Mouse (Mus musculus): ENCODE measurements around the gene Kpna4.

Gene Kpna4

DNA sequence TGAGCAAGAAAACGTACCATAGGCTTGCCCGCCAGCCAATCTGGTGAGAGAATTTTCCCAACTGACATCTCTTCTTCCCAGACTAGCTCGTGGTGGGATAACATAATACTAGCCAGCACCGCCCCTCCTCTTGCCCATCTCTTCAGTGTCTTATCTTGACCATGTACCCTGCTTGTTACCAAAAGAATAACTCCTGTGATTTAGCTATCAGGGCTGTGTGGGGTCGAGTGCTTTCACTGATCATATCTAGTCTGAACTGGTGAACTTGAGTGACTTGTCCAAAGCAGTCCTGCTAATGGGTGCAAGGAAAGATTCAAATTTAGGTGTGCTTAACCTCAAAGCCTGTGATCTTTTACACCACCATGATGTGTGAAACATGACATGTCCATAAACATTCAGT is 31.0 kb upstream of the Kpna4 start:
- TF ChIP-seq CTCF (conservative IDR thresholded peaks at IDR 0.05; ENCODE audit: low read length) (no peak), POU5F1 (IDR thresholded peaks at IDR 0.05; ENCODE audit: borderline replicate concordance, low read length) (no peak)
- H3K4me1 ChIP-seq (replicated peaks; ENCODE audit: low read depth, low read length) = peaks cover 14% of the 10 kb centered on the region
- H3K4me3 ChIP-seq (replicated peaks; ENCODE audit: low read length) = no peak overlapping the region
- no peaks in the 10 kb centered on the region for H3K36me3 ChIP-seq (ENCODE audit: insufficient read depth, low read length)
- no peaks in the 10 kb centered on the region for H3K9me3 ChIP-seq (ENCODE audit: low read length)
- H3K27me3 ChIP-seq (ENCODE audit: insufficient read depth, low read length) = peaks cover 3% of the 10 kb centered on the region; the same call in 1 of the 2 replicates

- no peaks in the 10 kb centered on the region for H3K36me3 ChIP-seq (ENCODE audit: insufficient read depth, low read length)
- H3K27me3 ChIP-seq (ENCODE audit: insufficient read depth, low read length) = peaks cover 3% of the 10 kb centered on the region; the same call in 1 of the 2 replicates
- H3K4me1 ChIP-seq (replicated peaks; ENCODE audit: low read depth, low read length) = peaks cover 14% of the 10 kb centered on the region
- no peaks in the 10 kb centered on the region for H3K9me3 ChIP-seq (ENCODE audit: low read length)
- no peak overlapping the region for H3K4me3 ChIP-seq (replicated peaks; ENCODE audit: low read length)
- TF ChIP-seq POU5F1 (IDR thresholded peaks at IDR 0.05; ENCODE audit: borderline replicate concordance, low read length) (no peak), NANOG (IDR thresholded peaks at IDR 0.05; ENCODE audit: borderline replicate concordance, low read length) (no peak), CTCF (conservative IDR thresholded peaks at IDR 0.05; ENCODE audit: low read length) (no peak)
These were observed 29.6 kb upstream of the Kpna4 start for GRCm38 (mm10) chr3:69156484-69156883.

DNA sequence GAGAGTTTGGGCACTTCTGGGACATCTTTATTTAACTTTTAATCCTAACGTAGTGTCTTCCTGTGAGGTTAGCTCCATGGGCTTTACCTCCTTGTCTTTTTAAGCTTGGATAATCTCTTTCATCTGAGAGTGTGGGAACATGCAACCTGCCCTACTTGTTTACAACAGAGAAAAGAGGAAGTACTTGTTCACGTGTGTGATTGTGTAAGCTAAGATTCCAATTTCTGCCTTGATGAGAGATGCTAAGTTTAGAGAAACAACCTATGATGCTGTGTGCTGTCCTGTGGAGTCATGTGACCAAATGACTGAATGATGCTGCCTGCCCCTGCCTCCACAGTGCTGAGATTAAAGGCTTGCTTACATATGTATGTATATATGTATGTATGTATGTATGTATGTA is 27.8 kb upstream of the Kpna4 start:
- TF ChIP-seq NANOG (IDR thresholded peaks at IDR 0.05; ENCODE audit: borderline replicate concordance, low read length) = no peak
- no peak for TF ChIP-seq POU5F1 (IDR thresholded peaks at IDR 0.05; ENCODE audit: borderline replicate concordance, low read length)
- TF ChIP-seq CTCF (conservative IDR thresholded peaks at IDR 0.05; ENCODE audit: low read length) = no peak
- no peaks in the 10 kb centered on the region for H3K36me3 ChIP-seq (ENCODE audit: insufficient read depth, low read length)
- H3K27me3 ChIP-seq (ENCODE audit: insufficient read depth, low read length) = no peaks in the 10 kb centered on the region
- no peaks in the 10 kb centered on the region for H3K9me3 ChIP-seq (ENCODE audit: low read length)
- no peak overlapping the region for H3K4me3 ChIP-seq (replicated peaks; ENCODE audit: low read length)
- peaks cover 11% of the 10 kb centered on the region for H3K4me1 ChIP-seq (replicated peaks; ENCODE audit: low read depth, low read length)

DNA sequence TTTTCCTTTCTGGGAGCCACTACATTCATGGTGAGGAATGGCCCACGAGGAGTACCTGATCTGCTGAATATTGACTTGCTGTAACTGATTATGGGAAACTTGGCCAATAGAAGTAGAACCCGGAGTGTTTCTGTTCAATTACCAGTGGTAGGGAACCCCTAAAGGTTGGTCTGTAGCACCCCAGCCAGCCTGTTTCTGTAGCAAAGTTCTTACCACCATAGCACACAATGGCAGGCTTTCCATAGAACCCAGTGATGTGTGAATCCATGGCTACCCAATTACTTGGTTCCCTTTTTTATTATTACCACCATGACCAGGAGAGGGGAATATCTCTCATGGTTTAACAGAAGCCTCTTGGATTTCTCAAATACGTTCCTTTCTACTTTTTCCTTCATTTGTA is 24.0 kb upstream of the Kpna4 start:
- TF ChIP-seq CTCF (conservative IDR thresholded peaks at IDR 0.05; ENCODE audit: low read length) = no peak
- no peak for TF ChIP-seq POU5F1 (IDR thresholded peaks at IDR 0.05; ENCODE audit: borderline replicate concordance, low read length)
- no peak for TF ChIP-seq NANOG (IDR thresholded peaks at IDR 0.05; ENCODE audit: borderline replicate concordance, low read length)
- H3K27me3 ChIP-seq (ENCODE audit: insufficient read depth, low read length) = no peaks in the 10 kb centered on the region
- no peaks in the 10 kb centered on the region for H3K9me3 ChIP-seq (ENCODE audit: low read length)
- H3K4me3 ChIP-seq (replicated peaks; ENCODE audit: low read length) = no peak overlapping the region
- no peaks in the 10 kb centered on the region for H3K4me1 ChIP-seq (replicated peaks; ENCODE audit: low read depth, low read length)
- H3K36me3 ChIP-seq (ENCODE audit: insufficient read depth, low read length) = no peaks in the 10 kb centered on the region

DNA sequence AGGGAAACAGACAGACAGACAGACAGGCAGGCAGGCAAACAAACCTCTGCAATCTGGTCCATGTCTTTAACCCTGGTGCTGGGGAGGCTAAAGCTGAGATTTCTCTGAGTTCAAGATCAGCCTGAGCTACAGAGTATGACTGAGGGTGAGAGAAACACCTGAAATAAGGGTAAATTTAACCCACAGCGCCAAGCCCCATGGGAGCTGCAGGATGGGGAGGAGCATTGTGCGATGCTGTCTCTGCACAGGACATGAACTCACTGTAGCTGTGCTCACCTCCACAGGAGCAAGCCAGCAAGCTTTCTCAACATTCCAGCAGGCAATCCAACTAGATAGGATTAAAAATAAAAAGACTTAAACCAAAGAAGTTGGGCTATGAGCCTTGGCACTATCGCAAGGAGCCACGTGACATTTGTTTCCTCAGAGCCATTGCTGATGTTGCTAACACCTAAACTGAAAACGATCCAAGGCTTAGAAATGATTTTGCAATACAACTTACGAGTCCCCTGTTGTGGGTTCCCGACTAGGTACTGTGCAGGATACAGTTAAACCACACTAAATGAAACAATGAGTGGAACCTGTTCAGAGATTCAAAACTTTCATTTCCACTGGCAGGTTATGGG is 15.6 kb upstream of the Kpna4 start:
- no peaks in the 10 kb centered on the region for H3K27me3 ChIP-seq (ENCODE audit: insufficient read depth, low read length)
- H3K4me3 ChIP-seq (replicated peaks; ENCODE audit: low read length) = no peak overlapping the region
- H3K36me3 ChIP-seq (ENCODE audit: insufficient read depth, low read length) = no peaks in the 10 kb centered on the region
- H3K4me1 ChIP-seq (replicated peaks; ENCODE audit: low read depth, low read length) = no peaks in the 10 kb centered on the region
- TF ChIP-seq NANOG (IDR thresholded peaks at IDR 0.05; ENCODE audit: borderline replicate concordance, low read length) (no peak), CTCF (conservative IDR thresholded peaks at IDR 0.05; ENCODE audit: low read length) (no peak), POU5F1 (IDR thresholded peaks at IDR 0.05; ENCODE audit: borderline replicate concordance, low read length) (no peak)
- H3K9me3 ChIP-seq (ENCODE audit: low read length) = no peaks in the 10 kb centered on the region

DNA sequence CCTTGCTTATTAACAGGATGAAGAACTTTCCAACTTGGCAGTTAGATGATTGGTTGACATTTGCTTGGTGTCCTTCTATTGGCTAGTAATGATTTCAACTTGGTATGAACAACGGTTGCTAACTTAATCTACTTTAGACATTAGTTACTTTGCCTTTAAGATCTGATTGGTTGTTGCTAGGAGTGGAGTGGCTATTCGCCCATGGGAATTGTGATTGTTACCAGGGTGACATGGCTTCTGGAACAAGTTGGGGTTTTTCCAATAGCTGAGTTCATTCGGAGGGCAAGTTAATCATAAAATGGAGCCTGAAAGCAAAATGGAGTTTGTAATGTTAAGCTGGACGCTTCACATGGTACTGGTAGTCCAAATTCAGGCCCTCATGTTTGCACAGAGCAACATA is 13.9 kb upstream of the Kpna4 start:
- no peaks in the 10 kb centered on the region for H3K4me1 ChIP-seq (replicated peaks; ENCODE audit: low read depth, low read length)
- no peaks in the 10 kb centered on the region for H3K27me3 ChIP-seq (ENCODE audit: insufficient read depth, low read length)
- no peak overlapping the region for H3K4me3 ChIP-seq (replicated peaks; ENCODE audit: low read length)
- no peaks in the 10 kb centered on the region for H3K9me3 ChIP-seq (ENCODE audit: low read length)
- no peaks in the 10 kb centered on the region for H3K36me3 ChIP-seq (ENCODE audit: insufficient read depth, low read length)
- TF ChIP-seq POU5F1 (IDR thresholded peaks at IDR 0.05; ENCODE audit: borderline replicate concordance, low read length) (no peak), CTCF (conservative IDR thresholded peaks at IDR 0.05; ENCODE audit: low read length) (no peak), NANOG (IDR thresholded peaks at IDR 0.05; ENCODE audit: borderline replicate concordance, low read length) (no peak)

- H3K4me1 ChIP-seq (replicated peaks; ENCODE audit: low read depth, low read length) = no peaks in the 10 kb centered on the region
- H3K27me3 ChIP-seq (ENCODE audit: insufficient read depth, low read length) = 0 out of 2 replicates have a peak, but pooled peaks cover 2% of the 10 kb centered on the region
- TF ChIP-seq POU5F1 (IDR thresholded peaks at IDR 0.05; ENCODE audit: borderline replicate concordance, low read length) (no peak), CTCF (conservative IDR thresholded peaks at IDR 0.05; ENCODE audit: low read length) (no peak), NANOG (IDR thresholded peaks at IDR 0.05; ENCODE audit: borderline replicate concordance, low read length) (no peak)
- no peaks in the 10 kb centered on the region for H3K36me3 ChIP-seq (ENCODE audit: insufficient read depth, low read length)
- H3K9me3 ChIP-seq (ENCODE audit: low read length) = no peaks in the 10 kb centered on the region
- no peak overlapping the region for H3K4me3 ChIP-seq (replicated peaks; ENCODE audit: low read length)
These were observed 9.1 kb upstream of the Kpna4 start for GRCm38 (mm10) chr3:69136059-69136458.

DNA sequence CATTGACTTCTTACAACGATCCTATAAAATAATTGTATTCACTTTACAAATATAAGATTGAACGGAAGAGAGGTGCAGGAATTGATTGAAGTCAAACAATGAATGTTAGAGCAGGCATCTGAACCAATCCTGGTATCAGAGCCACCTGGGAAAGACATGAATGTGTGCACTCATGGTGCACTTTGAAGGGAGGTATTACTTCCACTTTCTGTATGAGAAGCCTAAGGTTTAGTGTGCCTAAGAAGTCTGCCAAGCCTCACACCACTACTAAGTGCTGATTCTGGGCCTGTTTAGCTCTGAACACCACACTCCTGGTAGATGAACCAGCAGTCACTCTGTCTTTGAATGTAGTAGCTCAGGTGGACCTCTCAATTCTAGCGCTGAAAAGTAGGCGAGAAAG is 4.1 kb upstream of the Kpna4 start:
- TF ChIP-seq POU5F1 (IDR thresholded peaks at IDR 0.05; ENCODE audit: borderline replicate concordance, low read length) = no peak
- TF ChIP-seq NANOG (IDR thresholded peaks at IDR 0.05; ENCODE audit: borderline replicate concordance, low read length) = no peak
- TF ChIP-seq CTCF (conservative IDR thresholded peaks at IDR 0.05; ENCODE audit: low read length) = no peak
- no peak overlapping the region for H3K4me3 ChIP-seq (replicated peaks; ENCODE audit: low read length)
- no peaks in the 10 kb centered on the region for H3K9me3 ChIP-seq (ENCODE audit: low read length)
- peaks cover 5% of the 10 kb centered on the region; the same call in 1 of the 2 replicates for H3K4me1 ChIP-seq (replicated peaks; ENCODE audit: low read depth, low read length)
- H3K36me3 ChIP-seq (ENCODE audit: insufficient read depth, low read length) = no peaks in the 10 kb centered on the region
- peaks cover 5% of the 10 kb centered on the region; the same call in 1 of the 2 replicates for H3K27me3 ChIP-seq (ENCODE audit: insufficient read depth, low read length)

DNA sequence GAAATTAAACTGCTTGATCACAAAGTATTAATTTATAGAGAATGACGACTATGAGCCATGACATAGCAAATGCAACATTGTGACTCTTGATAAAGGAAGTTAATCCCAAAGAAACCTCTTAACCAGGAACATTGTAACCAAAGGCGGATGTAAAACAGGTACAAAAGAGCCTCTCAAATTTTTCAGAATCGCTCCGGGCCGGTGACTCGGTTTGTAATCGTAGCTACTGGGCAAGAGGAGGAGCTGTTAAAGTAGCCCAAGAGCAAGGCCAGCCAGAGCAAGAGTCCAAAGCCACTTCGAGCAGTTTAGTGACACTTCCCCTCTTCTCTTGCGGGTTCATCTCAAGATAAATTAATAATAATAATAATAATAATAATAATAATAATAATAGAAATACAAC is 780 bp upstream of the Kpna4 start:
- TF ChIP-seq POU5F1 (IDR thresholded peaks at IDR 0.05; ENCODE audit: borderline replicate concordance, low read length) (no peak), CTCF (conservative IDR thresholded peaks at IDR 0.05; ENCODE audit: low read length) (no peak)

More for the DNA sequence above, 780 bp upstream of the Kpna4 start:
- no peaks in the 10 kb centered on the region for H3K9me3 ChIP-seq (ENCODE audit: low read length)
- H3K4me3 ChIP-seq (replicated peaks; ENCODE audit: low read length) = peak overlapping the region; percentile 89
- H3K27me3 ChIP-seq (ENCODE audit: insufficient read depth, low read length) = peaks cover 5% of the 10 kb centered on the region; the same call in 1 of the 2 replicates
- no peaks in the 10 kb centered on the region for H3K36me3 ChIP-seq (ENCODE audit: insufficient read depth, low read length)
- H3K4me1 ChIP-seq (replicated peaks; ENCODE audit: low read depth, low read length) = peaks cover 15% of the 10 kb centered on the region

Data from E14TG2a.4 (cell line).